Mouse (Mus musculus): ENCODE measurements at regions not wholly inside any gene's neighbourhood (a gene's known extent, or its start where the extent isn't known, plus 50 kb on each side); places are given as distances from the start of the nearest gene placed in this dataset.

- in situ Hi-C loops (cut with MboI, MseI): no loop called here
Observed at GRCm38 (mm10) chr4:45713046-45713706, 85.6 kb upstream of the Aldh1b1 start.

DNA sequence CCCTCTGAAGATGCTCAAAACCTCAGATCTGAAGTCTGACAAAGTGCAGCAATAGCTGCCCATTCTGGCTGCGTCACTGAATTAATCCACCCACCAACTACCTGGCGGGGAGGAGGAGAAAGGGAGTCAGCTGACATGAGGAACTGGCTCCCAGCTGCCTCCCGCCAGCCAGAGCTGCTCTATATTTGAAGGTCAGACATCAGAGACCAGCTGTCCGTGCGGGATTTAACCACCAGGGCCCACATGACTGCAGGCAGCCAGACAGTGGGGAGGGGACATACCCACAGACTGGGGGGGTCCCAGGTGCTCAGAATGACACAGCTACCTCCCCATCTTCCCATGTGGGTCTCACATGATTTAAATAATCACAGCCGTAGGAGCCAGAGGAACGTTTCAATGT lies 94.8 kb upstream of the Aldh1b1 start:
- in situ Hi-C loops (cut with MboI, MseI): no loop called here

GRCm38 (mm10) chr4:45699601-45700000 lies 99.2 kb upstream of the Aldh1b1 start:
- in situ Hi-C loops (cut with MboI, MseI): no loop called here

DNA sequence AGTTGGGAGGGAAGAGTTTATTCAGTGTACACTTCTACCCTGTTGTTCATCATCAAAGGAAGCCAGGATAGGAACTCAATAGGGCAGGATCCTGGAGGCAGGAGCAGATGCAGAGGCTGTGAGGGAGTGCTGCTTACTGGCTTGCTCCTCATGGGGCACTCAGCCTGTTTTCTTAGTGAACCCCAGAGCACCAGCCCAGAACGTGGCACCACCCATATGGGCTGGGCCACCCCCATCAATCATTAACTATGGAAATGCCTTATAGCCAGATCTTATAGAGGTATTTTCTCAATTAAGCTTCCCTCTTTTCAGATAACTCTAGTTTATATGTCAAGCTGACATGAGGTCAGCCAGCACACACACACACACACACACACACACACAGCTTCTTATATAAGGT lies 103.6 kb upstream of the Aldh1b1 start:
- in situ Hi-C loops (cut with MboI, MseI): no loop called here

GRCm38 (mm10) chr4:45689991-45690916 lies 108.6 kb upstream of the Aldh1b1 start:
- in situ Hi-C loops (cut with MboI, MseI): loop anchor here (5.0 kb wide), 1 partner anchor 48 kb away; no protein-coding TSS in a partner anchor

DNA sequence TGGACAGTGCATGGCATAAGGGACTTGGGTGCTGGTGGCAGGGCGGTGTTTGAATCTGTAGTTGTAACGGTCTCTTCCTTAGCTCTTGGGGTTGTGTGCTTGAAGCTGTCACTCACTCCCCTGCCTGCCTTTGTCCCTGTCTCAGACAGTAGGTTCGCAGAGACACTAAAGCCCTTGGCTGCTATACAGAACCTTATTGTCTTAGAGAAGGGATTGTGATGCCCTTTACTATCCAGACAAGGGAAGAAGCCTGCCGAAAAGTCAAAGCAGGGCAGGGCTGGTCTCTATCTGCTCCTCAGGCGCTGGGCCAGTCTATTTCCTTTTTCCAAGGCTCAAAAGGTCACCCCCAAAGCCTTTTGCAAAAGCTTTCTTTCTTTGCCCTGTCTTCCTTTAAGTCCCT lies 109.2 kb upstream of the Aldh1b1 start:
- in situ Hi-C loops (cut with MboI, MseI): no loop called here

DNA sequence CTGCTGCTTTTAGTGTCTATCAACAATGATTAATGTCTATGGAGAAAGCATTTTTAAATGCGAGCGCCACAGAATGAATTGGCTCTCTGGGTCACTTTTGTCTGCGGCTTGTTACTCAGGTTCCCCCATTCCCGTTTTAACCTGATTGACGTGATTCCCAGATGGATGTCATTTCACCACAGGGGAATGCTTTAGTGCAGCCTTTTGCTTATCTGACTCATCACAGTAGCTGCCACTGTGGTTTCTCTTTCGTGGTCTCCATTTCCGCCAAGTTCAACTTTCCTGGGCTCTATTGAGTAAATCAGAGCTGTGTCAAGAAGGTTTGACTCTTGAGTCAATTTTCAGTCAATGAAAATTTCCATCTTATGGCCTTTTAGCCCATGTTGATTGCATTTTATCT lies 110.6 kb upstream of the Aldh1b1 start:
- in situ Hi-C loops (cut with MboI, MseI): no loop called here

DNA sequence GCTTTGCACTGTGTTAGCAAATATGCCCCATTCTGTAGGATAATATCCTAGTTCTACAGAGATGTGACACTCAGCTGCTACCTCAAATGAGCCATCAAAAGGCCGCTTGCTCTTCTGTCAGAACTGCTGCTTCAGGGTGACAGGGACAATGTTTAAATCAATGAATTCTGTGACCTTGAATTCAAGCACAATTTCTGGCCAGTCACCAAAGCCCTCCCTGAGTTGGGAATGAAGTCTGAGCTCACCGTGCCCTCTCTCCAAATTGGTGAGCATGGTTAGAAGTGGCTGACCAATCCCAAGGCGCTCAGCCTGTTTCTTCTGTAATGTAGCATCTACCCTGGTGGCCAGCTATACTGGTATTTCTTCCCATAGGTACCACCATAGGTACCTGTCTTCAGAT lies 113.8 kb upstream of the Aldh1b1 start:
- in situ Hi-C loops (cut with MboI, MseI): no loop called here

DNA sequence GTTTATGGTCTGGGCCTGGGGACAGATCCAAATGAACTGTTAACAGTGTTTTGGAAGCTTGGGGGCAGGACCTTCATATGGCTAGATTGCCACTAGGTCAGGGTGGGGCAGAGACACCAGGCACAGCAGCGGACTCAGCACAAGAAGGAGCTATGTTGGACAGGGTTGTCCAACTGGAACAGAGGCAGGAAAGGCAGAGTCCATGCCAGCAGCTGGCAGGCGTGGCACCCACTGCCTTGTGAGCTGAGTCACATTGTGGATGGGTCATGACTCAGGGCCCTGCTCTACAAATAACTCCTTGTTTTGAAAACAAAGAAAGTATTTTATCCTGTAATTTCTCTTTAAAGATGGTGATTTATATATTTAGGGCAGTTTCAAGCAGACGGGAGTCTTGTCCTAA lies 115.6 kb upstream of the Aldh1b1 start:
- in situ Hi-C loops (cut with MboI, MseI): no loop called here

GRCm38 (mm10) chr4:45682746-45683145 lies 116.1 kb upstream of the Aldh1b1 start:
- in situ Hi-C loops (cut with MboI, MseI): no loop called here

GRCm38 (mm10) chr4:45676137-45676536 lies 122.7 kb upstream of the Aldh1b1 start:
- in situ Hi-C loops (cut with MboI, MseI): no loop called here

DNA sequence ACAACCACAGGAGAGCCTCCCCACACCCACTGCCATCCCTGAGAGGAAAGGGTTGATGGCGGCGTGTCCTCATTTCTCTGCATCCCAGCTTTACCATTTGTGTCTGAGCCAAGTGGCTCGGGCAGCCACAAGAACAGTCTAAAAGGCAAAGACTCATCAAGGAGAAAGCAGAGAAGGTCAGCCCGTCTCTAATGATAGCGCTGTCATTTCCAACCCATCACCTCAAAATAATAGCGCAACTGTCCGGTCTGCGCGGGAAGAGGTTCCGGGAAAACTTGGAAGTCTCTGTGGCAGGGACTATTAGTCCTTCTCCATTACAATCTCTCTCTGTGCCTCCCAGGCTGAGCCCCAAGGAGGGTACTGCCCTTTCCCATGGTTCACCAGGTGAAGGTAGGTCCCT lies 124.5 kb upstream of the Aldh1b1 start:
- in situ Hi-C loops (cut with MboI, MseI): no loop called here

DNA sequence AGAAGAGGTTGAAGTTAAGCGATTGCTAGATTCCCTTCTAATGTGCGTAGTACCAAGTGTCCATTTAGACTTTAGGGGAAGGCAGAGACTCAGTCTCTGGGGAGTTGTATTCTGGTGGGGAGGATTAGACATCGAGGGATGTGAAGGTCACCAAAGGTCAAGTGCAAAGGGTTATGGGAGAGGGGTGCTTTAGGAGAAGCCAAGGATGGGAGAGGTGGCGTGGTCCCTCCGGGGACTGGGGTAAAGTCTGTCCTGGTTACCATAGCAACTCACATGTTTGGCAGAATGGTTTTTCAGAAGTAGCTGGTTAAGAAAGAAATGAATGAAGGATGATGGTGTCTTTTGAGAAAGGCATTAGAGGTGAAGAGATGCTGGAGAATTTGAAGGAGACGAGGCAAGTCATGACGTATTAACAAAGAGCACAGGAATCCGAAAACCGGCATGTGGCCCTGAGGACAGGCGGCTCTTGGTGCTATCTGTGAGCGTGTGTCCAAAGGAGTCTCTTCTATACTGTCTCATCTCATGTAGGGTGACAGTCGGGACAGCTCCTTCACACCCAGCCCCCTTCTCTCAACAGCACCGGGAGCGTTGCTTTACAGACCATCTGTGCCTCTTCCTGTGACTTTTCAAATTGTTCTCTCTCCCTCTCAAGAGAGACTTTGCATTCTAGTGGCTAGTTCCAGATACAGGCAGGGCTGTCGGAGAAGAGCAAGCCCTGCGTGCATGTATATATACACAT lies 125.6 kb upstream of the Aldh1b1 start:
- in situ Hi-C loops (cut with MboI, MseI): no loop called here

GRCm38 (mm10) chr4:45672262-45673076 lies 126.4 kb upstream of the Aldh1b1 start:
- in situ Hi-C loops (cut with MboI, MseI): no loop called here

- in situ Hi-C loops (cut with MboI, MseI): no loop called here
Observed at GRCm38 (mm10) chr4:45664372-45664771, 132.1 kb upstream of the Shb start.

- in situ Hi-C loops (cut with MboI, MseI): no loop called here
Observed at GRCm38 (mm10) chr4:45657350-45657978, 125.2 kb upstream of the Shb start.

DNA sequence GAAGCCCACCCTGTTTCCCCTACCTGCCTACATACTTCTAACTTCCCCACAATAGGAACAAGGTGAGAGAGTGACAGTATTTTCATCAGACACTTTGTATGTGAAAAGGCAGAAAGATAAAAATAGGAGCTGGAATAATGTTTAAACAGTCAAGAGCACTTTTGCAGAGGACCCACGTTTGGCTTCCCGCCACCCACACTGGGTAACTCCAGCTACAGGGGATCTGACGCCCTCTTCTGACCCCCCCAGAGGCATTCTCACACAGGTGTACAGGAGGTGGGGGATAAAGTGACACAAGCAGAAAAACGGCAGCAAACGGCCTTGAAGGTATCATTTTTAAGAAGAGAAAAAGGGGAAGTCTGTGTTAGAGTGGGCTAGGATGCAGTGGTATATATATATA lies 123.5 kb upstream of the Shb start:
- in situ Hi-C loops (cut with MboI, MseI): no loop called here

GRCm38 (mm10) chr4:45654804-45655155 lies 122.5 kb upstream of the Shb start:
- in situ Hi-C loops (cut with MboI, MseI): no loop called here

- in situ Hi-C loops (cut with MboI, MseI): no loop called here
Observed at GRCm38 (mm10) chr4:45654019-45654803, 121.9 kb upstream of the Shb start.

DNA sequence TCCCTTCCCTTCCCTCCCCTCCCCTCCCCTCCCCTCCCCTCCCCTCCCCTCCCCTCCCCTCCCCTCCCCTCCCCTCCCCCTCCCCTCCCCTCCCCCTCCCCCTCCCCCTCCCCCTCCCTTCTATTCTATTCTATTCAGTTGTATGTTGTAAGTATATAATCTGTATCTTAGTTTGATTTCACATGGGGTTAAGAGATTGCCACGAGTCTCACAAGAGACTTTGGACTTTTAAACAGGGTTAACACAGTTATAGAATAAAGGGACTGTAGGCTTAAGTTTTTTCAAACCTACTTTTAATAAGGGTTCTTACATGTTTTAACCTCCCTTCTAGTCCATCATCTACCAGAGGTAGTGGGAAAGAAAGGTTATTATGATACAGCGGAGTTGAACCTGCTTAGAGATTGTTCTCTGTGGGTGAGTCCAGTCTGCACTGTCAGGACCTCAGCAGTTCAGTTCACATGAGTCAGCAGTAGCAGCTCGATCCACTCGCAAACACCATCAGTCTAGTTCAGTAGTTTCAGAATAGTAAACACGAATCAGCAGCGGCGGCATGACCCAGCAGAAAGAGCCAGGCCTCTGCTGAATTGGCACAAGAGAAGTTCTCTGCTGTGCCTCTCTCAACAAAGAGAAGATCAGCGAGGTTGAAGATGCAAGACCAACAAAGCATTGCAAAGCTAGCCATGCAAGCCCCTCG lies 116.8 kb upstream of the Shb start:
- in situ Hi-C loops (cut with MboI, MseI): no loop called here
